Mouse (Mus musculus) megakaryocyte, embryonic 14.5 days (primary cell): ENCODE measurements around the gene Parm1. TPM values are rescaled to one million over a fixed set of nuclear protein-coding genes. Genes with fewer than 3 reads are reported as not detected.

Source experiments
- H3K27me3 ChIP-seq: replicated peaks from 2 replicates; pipeline ENCODE3; 2012; ENCODE audit warnings: inconsistent platforms
- H3K36me3 ChIP-seq: replicated peaks from 2 replicates; pipeline ENCODE3; 2012; ENCODE audit warnings: low read length, inconsistent platforms, mixed read lengths
- H3K4me1 ChIP-seq: 2 replicates; pipeline ENCODE4 v1.6.1; 2012; ENCODE audit warnings: inconsistent platforms
- H3K4me3 ChIP-seq: replicated peaks from 2 replicates; pipeline ENCODE3; 2012; ENCODE audit warnings: moderate library complexity, mild to moderate bottlenecking, inconsistent platforms
- H3K9me3 ChIP-seq: 2 replicates; pipeline ENCODE4 v1.6.1; 2012; ENCODE audit warnings: inconsistent platforms
- FLI1 ChIP-seq: IDR thresholded peaks from 2 replicates; pipeline ENCODE4 v1.6.1; 2012; ENCODE audit warnings: low read length, inconsistent platforms, mixed read lengths
- GATA1 ChIP-seq: IDR thresholded peaks from 3 replicates; pipeline ENCODE4 v1.6.1; 2012; ENCODE audit warnings: mixed read lengths, low read length, inconsistent platforms, borderline replicate concordance
- polyA plus RNA-seq: library from polyadenylated mRNA; stranded (reverse); fragments of >175 nt; gene quantifications from 2 replicates; pipeline ENCODE4 v1.2.3, GENCODE M21; 2012; ENCODE audit warnings: low replicate concordance; ENCODE audit not compliant: insufficient read depth

Parm1 gene
- polyA plus RNA-seq, 1 experiment: 3.1 TPM

DNA sequence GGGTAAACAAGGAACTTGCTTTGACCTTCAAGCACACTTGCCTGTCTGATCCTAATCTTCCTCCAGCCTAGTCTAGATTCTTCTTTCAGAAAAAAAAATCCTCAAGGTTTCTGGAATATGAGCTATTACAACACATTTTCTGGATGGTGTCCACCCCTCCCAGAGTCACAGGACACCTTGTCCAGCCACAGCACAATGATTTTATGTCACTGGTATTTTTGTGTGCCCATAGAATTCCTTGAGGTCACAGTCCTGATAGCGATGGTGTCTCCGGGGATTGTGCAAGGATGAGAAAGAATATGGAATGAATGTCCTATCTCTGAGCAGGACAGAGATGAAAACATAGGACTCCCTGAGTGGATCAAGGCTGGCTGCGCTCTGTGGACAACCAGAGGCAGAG lies 48.0 kb downstream of the Parm1 start:
- peaks cover 4% of the 10 kb centered on the region for H3K36me3 ChIP-seq
- H3K4me3 ChIP-seq: no peak overlapping the region
- H3K9me3 ChIP-seq: peaks cover 15% of the 10 kb centered on the region
- H3K4me1 ChIP-seq: peaks cover 20% of the 10 kb centered on the region
- TF ChIP-seq FLI1 (no peak), GATA1 (no peak)
- H3K27me3 ChIP-seq: no peaks in the 10 kb centered on the region

DNA sequence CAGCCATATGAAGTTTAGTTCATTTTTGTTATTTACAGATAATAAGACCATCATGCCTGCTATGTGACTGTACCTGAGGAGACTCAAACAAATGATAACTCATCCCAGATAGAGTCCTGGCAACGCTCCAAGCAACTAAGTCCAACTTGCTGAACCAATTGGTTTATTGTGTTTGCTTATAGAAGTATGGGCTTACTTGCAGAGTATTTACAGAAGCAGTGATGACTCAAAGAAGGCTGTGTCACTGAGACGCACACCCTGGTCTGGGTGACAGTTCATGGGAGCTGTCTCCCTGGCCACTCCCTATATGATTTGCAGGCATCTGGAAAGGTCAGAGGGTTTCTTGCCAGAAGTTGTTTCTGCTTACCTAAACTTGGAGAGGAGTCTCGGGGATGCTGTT lies 49.2 kb downstream of the Parm1 start:
- Histone ChIP-seq H3K36me3 (no peaks in the 10 kb centered on the region), H3K4me1 (peaks cover 20% of the 10 kb centered on the region), H3K4me3 (no peak overlapping the region), H3K27me3 (no peaks in the 10 kb centered on the region), H3K9me3 (peaks cover 10% of the 10 kb centered on the region; the same call in 1 of the 2 replicates)
- TF ChIP-seq FLI1 (no peak), GATA1 (no peak)

DNA sequence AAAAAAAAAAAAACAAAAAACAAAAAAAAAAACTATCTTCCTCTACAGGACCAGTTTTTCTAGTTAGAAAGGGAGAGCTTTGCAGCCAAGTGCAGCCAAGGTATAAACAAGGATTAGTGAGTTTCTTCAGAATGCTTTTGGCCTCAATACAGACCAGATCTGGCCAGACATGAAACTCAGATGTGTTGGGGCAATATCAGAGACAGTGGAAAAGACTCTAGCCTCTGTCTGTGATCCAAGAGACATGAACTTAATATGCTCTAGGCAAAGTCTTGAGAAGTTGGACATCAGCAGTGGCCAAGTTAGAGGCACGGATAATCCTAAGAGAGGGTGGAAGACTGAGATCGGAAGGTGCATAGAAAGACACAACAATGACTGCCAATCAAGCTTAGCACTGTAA lies 56.8 kb downstream of the Parm1 start:
- H3K36me3 ChIP-seq: no peaks in the 10 kb centered on the region
- no peaks in the 10 kb centered on the region for H3K9me3 ChIP-seq
- no peak overlapping the region for H3K4me3 ChIP-seq
- TF ChIP-seq FLI1: no peak
- TF ChIP-seq GATA1: no peak
- H3K27me3 ChIP-seq: peaks cover 2% of the 10 kb centered on the region
- peaks cover 28% of the 10 kb centered on the region for H3K4me1 ChIP-seq

DNA sequence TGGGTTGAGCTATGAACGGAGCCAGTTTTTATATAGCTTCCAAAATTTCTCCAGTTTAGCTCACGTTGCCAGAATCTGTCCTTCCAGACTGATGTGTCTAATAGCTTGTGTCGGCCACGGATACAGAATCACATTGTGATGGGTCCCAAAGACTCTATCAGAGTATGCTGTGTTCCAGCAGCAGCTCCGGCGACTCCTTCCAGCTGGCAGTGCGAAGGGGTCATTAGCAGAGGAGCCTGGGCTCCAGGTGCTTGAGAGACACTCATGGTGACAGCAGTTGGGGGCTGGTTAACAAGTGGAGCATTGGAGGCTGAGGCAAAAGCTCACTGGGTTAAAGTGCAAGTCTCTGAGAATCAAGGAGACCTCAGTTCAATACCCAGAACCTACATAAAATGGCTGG lies 61.5 kb downstream of the Parm1 start:
- Histone ChIP-seq H3K36me3 (no peaks in the 10 kb centered on the region), H3K4me1 (peaks cover 54% of the 10 kb centered on the region), H3K9me3 (no peaks in the 10 kb centered on the region), H3K27me3 (peaks cover 2% of the 10 kb centered on the region), H3K4me3 (no peak overlapping the region)
- no peak for TF ChIP-seq GATA1
- TF ChIP-seq FLI1: no peak

DNA sequence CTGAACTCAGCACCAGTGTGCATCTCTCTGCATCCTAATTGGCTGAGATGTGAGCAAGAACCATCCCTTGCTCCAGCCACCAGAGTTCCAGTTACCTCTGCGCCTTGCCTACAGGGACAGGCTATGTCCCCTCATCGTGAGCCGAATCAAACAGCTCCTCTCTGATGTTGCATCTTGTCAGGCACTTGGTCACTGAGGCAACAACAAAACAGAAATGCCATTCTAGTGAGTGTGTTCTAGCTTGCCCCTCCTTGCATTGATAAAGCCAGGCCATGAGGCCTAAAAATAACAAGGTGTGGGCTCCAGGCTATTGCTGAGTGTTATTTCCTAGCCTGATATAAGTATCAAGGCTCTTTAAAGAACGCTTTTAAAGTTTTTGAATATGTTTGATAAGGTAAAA lies 64.4 kb downstream of the Parm1 start:
- no peaks in the 10 kb centered on the region for H3K36me3 ChIP-seq

DNA sequence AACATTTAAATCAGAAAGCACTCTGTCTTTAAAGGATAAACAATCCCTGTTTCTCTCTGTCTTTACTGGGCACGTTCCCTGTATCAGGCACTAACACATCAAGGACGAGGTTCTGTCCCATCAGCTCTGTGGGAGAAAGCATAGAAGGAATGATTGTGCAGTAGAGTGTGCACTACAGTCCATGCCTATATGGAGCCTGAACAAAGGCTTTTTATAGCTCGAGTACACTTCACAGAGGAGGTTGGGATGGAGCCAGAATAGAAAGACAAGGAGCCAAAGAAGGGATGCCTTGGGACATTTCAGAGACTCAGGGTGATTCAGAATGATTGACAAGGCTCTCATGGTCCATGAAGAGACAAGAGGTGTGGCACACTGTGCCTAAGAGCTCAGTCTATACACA lies 68.8 kb downstream of the Parm1 start:
- H3K4me3 ChIP-seq: no peak overlapping the region
- peaks cover 5% of the 10 kb centered on the region for H3K9me3 ChIP-seq
- H3K27me3 ChIP-seq: no peaks in the 10 kb centered on the region
- peaks cover 23% of the 10 kb centered on the region for H3K4me1 ChIP-seq
- TF ChIP-seq FLI1: no peak
- no peak for TF ChIP-seq GATA1
- no peaks in the 10 kb centered on the region for H3K36me3 ChIP-seq

More for the DNA sequence above, 64.4 kb downstream of the Parm1 start:
- no peak overlapping the region for H3K4me3 ChIP-seq
- H3K9me3 ChIP-seq: no peaks in the 10 kb centered on the region
- TF ChIP-seq FLI1: no peak
- H3K27me3 ChIP-seq: peaks cover 2% of the 10 kb centered on the region
- H3K4me1 ChIP-seq: peaks cover 30% of the 10 kb centered on the region

DNA sequence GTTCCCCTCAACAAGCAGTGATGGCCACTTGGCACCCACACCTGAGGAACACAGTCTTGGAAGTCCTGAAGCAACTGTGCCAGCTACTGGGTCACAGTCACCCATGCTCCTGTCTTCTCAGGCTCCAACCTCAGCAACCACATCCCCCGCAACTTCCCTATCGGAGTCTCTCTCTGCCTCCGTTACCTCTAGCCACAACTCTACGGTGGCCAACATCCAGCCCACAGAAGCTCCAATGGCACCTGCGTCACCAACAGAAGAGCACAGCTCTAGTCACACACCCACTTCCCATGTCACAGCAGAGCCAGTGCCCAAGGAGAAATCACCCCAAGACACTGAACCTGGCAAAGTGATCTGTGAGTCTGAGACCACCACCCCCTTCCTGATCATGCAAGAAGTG lies 76.7 kb downstream of the Parm1 start:
- H3K9me3 ChIP-seq: peaks cover under 1% of the 10 kb centered on the region
- no peak overlapping the region for H3K4me3 ChIP-seq
- H3K27me3 ChIP-seq: no peaks in the 10 kb centered on the region
- peaks cover 20% of the 10 kb centered on the region for H3K36me3 ChIP-seq
- peaks cover 12% of the 10 kb centered on the region for H3K4me1 ChIP-seq
- no peak for TF ChIP-seq GATA1
- TF ChIP-seq FLI1: no peak

DNA sequence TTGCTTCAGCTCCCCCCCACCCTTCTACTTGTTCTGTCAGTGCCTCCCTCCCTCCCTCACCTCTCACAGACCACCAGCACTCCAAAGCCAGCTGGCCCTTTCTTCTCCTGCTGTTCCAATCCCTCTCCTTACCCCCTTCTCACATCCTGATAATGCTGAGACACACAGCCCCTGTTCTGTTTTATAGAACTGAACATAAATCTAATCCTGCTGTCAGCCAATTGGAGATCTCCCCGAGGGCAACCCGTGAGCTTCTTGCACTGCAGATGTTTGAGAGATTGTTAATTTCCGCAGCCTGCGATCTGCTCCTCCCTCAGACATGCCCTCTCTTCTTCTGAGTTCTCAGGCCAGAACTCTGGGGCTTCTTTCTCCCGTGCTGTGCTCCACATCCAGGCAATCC lies 79.8 kb downstream of the Parm1 start:
- no peaks in the 10 kb centered on the region; the same call in 1 of the 2 replicates for H3K9me3 ChIP-seq
- peaks cover 9% of the 10 kb centered on the region for H3K4me1 ChIP-seq
- peaks cover 29% of the 10 kb centered on the region for H3K36me3 ChIP-seq
- H3K4me3 ChIP-seq: no peak overlapping the region
- no peak for TF ChIP-seq GATA1
- no peaks in the 10 kb centered on the region for H3K27me3 ChIP-seq

DNA sequence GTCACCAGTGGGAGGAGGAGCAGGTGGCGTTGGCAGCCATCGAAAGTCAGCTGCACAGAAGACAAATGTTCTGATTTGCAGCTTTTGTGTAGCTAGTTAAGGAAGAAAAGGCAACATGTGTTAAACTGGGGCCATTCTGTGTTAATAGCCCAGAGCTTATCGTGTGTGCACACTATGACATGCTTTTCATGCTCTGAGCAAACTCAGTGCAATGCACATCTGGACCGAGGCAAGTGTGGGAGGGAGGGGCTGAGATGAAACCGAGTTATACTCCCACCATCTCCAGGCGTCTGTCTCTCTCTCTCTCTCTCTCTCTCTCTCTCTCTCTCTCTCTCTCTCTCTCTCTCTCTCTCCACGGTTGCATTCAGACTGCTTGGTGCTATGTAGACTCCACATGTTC lies 82.4 kb downstream of the Parm1 start:
- no peaks in the 10 kb centered on the region for H3K4me1 ChIP-seq
- H3K27me3 ChIP-seq: no peaks in the 10 kb centered on the region
- H3K36me3 ChIP-seq: peaks cover 20% of the 10 kb centered on the region
- H3K4me3 ChIP-seq: no peak overlapping the region
- TF ChIP-seq FLI1 (no peak), GATA1 (no peak)
- H3K9me3 ChIP-seq: no peaks in the 10 kb centered on the region; the same call in 1 of the 2 replicates

DNA sequence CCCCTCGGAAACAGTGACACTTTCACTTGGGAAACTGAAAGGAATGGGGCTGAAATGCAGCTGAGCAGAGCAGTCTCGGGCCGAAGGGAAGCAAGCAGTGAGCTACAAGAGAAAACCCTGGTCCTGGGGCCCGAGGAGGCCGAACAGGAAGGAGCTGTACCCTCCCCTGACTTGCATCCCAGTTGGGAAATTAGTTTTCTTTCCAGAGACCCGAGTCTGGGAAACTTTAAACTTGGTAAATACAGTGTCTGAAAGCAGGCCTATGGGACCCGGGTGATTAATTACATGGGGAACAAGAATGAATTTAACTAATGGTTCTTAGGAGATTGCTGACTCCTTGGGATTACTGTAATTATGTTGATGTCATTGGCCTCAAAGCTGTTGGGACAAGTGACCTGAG lies 85.9 kb downstream of the Parm1 start:
- no peaks in the 10 kb centered on the region for H3K27me3 ChIP-seq
- H3K36me3 ChIP-seq: peaks cover 11% of the 10 kb centered on the region
- no peak overlapping the region for H3K4me3 ChIP-seq
- no peaks in the 10 kb centered on the region for H3K4me1 ChIP-seq
- no peaks in the 10 kb centered on the region; the same call in 1 of the 2 replicates for H3K9me3 ChIP-seq
- TF ChIP-seq FLI1: no peak
- TF ChIP-seq GATA1: no peak

DNA sequence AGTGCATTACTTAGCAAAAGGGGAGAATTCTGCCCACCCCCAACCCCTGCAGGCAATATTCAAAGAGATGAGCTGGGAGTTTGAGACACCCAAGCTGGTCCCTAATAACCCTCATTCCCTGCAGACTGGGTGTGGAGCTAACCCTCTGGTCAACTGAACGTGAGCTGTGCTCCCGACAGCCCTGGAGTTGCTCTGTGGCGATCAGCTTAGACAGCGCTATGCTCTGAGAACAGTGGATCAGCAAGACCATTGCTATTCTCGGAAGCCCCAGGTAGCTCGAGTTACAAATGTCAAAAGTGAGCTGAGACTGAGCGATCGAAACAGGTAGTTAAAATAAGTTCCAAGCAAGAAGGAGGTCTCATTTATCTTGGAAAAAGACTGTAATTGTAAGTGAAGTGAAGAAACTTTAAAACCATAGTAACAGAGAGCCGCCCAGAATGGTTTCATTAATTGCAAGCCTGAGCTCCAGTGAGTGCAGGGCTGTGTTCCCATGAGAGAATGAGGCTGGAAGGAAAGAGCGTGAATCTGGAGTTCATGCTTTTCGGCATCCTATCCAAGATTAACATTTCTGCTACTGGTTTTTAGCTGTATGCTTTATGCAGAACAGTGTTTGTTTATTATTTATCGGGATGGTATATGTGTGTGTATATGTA lies 86.5 kb downstream of the Parm1 start:
- Histone ChIP-seq H3K4me1 (no peaks in the 10 kb centered on the region), H3K9me3 (no peaks in the 10 kb centered on the region; the same call in 1 of the 2 replicates), H3K36me3 (peaks cover 11% of the 10 kb centered on the region), H3K4me3 (no peak overlapping the region), H3K27me3 (no peaks in the 10 kb centered on the region)
- TF ChIP-seq GATA1: no peak
- no peak for TF ChIP-seq FLI1
